Mouse (Mus musculus): Measurements from ENCODE around the gene Lpgat1. TPM values are rescaled to one million over a fixed set of nuclear protein-coding genes. Genes with fewer than 3 reads are reported as not detected.

Gene Lpgat1
- polyA plus RNA-seq, 1 experiment from 2014 or later: 31.0 TPM

GRCm38 (mm10) chr1:191723675-191724074 lies 6.0 kb downstream of the Lpgat1 start:
- peaks cover 4% of the 10 kb centered on the region for H3K36me3 ChIP-seq (ENCODE audit: control insufficient read depth, insufficient read depth, low read length)
- no peak overlapping the region for H3K4me2 ChIP-seq (ENCODE audit: low read length)
- no peaks in the 10 kb centered on the region for H3K9me3 ChIP-seq (replicated peaks; ENCODE audit: control insufficient read depth, low read length, poor library complexity, severe bottlenecking)
- ATAC-seq: no peak
- no peak overlapping the region for H3K27ac ChIP-seq (ENCODE audit: low read length)
- no peaks in the 10 kb centered on the region for H3K27me3 ChIP-seq (ENCODE audit: control insufficient read depth, insufficient read depth, low read depth, low read length)
- no peak overlapping the region for H3K9ac ChIP-seq (ENCODE audit: low read depth, low read length)
- peaks cover 33% of the 10 kb centered on the region for H3K4me1 ChIP-seq (ENCODE audit: control insufficient read depth, insufficient read depth, low read length)
- no peak overlapping the region for H3K4me3 ChIP-seq (ENCODE audit: low read depth, low read length)
- WGBS: 64% methylated on average over 6 of the region's 6 CpGs

GRCm38 (mm10) chr1:191724385-191725061 lies 6.9 kb downstream of the Lpgat1 start:
- no peak overlapping the region for H3K27ac ChIP-seq (ENCODE audit: low read length)
- peaks cover 4% of the 10 kb centered on the region for H3K36me3 ChIP-seq (ENCODE audit: control insufficient read depth, insufficient read depth, low read length)
- no peak for ATAC-seq
- H3K9me3 ChIP-seq (replicated peaks; ENCODE audit: control insufficient read depth, low read length, poor library complexity, severe bottlenecking): no peaks in the 10 kb centered on the region
- H3K4me3 ChIP-seq (ENCODE audit: low read depth, low read length): no peak overlapping the region
- H3K9ac ChIP-seq (ENCODE audit: low read depth, low read length): no peak overlapping the region
- H3K4me2 ChIP-seq (ENCODE audit: low read length): no peak overlapping the region
- H3K4me1 ChIP-seq (ENCODE audit: control insufficient read depth, insufficient read depth, low read length): peaks cover 33% of the 10 kb centered on the region
- no peaks in the 10 kb centered on the region for H3K27me3 ChIP-seq (ENCODE audit: control insufficient read depth, insufficient read depth, low read depth, low read length)
- WGBS: 83% methylated on average over 12 of the region's 12 CpGs

GRCm38 (mm10) chr1:191732623-191733022 lies 15.0 kb downstream of the Lpgat1 start:
- H3K27me3 ChIP-seq (ENCODE audit: control insufficient read depth, insufficient read depth, low read depth, low read length): no peaks in the 10 kb centered on the region
- no peak overlapping the region for H3K4me3 ChIP-seq (ENCODE audit: low read depth, low read length)
- H3K9ac ChIP-seq (ENCODE audit: low read depth, low read length): no peak overlapping the region
- H3K36me3 ChIP-seq (ENCODE audit: control insufficient read depth, insufficient read depth, low read length): peaks cover 2% of the 10 kb centered on the region; the same call in 1 of the 2 replicates
- H3K4me1 ChIP-seq (ENCODE audit: control insufficient read depth, insufficient read depth, low read length): peaks cover 2% of the 10 kb centered on the region; the same call in 1 of the 2 replicates
- H3K9me3 ChIP-seq (replicated peaks; ENCODE audit: control insufficient read depth, low read length, poor library complexity, severe bottlenecking): no peaks in the 10 kb centered on the region
- H3K27ac ChIP-seq (ENCODE audit: low read length): no peak overlapping the region
- no peak for ATAC-seq
- 91% methylated on average over 4 of the region's 4 CpGs for WGBS
- H3K4me2 ChIP-seq (ENCODE audit: low read length): no peak overlapping the region

GRCm38 (mm10) chr1:191733822-191734221 lies 16.2 kb downstream of the Lpgat1 start:
- Histone ChIP-seq H3K9ac (ENCODE audit: low read depth, low read length) (no peak overlapping the region), H3K9me3 (replicated peaks; ENCODE audit: control insufficient read depth, low read length, poor library complexity, severe bottlenecking) (no peaks in the 10 kb centered on the region), H3K36me3 (ENCODE audit: control insufficient read depth, insufficient read depth, low read length) (peaks cover 2% of the 10 kb centered on the region; the same call in 1 of the 2 replicates), H3K4me1 (ENCODE audit: control insufficient read depth, insufficient read depth, low read length) (peaks cover 2% of the 10 kb centered on the region; the same call in 1 of the 2 replicates), H3K4me3 (ENCODE audit: low read depth, low read length) (no peak overlapping the region), H3K27ac (ENCODE audit: low read length) (no peak overlapping the region), H3K27me3 (ENCODE audit: control insufficient read depth, insufficient read depth, low read depth, low read length) (no peaks in the 10 kb centered on the region), H3K4me2 (ENCODE audit: low read length) (no peak overlapping the region)
- no peak for ATAC-seq
- WGBS: 95% methylated on average over 4 of the region's 4 CpGs

GRCm38 (mm10) chr1:191736425-191736824 lies 18.8 kb downstream of the Lpgat1 start:
- H3K36me3 ChIP-seq (ENCODE audit: control insufficient read depth, insufficient read depth, low read length): peaks cover 2% of the 10 kb centered on the region
- H3K27ac ChIP-seq (ENCODE audit: low read length): no peak overlapping the region
- H3K27me3 ChIP-seq (ENCODE audit: control insufficient read depth, insufficient read depth, low read depth, low read length): no peaks in the 10 kb centered on the region
- no peak overlapping the region for H3K9ac ChIP-seq (ENCODE audit: low read depth, low read length)
- ATAC-seq: no peak
- H3K4me2 ChIP-seq (ENCODE audit: low read length): no peak overlapping the region
- H3K4me1 ChIP-seq (ENCODE audit: control insufficient read depth, insufficient read depth, low read length): peaks cover 2% of the 10 kb centered on the region; the same call in 1 of the 2 replicates
- H3K9me3 ChIP-seq (replicated peaks; ENCODE audit: control insufficient read depth, low read length, poor library complexity, severe bottlenecking): no peaks in the 10 kb centered on the region
- no peak overlapping the region for H3K4me3 ChIP-seq (ENCODE audit: low read depth, low read length)

- H3K36me3 ChIP-seq (ENCODE audit: control insufficient read depth, insufficient read depth, low read length): peaks cover 2% of the 10 kb centered on the region
- 87% methylated on average over 6 of the region's 6 CpGs for WGBS
Measured at GRCm38 (mm10) chr1:191737871-191738270, 20.2 kb downstream of the Lpgat1 start.

GRCm38 (mm10) chr1:191738726-191739125 lies 21.1 kb downstream of the Lpgat1 start:
- 90% methylated on average over 2 of the region's 2 CpGs for WGBS
- no peak for ATAC-seq
- H3K27ac ChIP-seq (ENCODE audit: low read length): no peak overlapping the region
- H3K9ac ChIP-seq (ENCODE audit: low read depth, low read length): no peak overlapping the region
- peaks cover 2% of the 10 kb centered on the region; the same call in 1 of the 2 replicates for H3K4me1 ChIP-seq (ENCODE audit: control insufficient read depth, insufficient read depth, low read length)
- H3K27me3 ChIP-seq (ENCODE audit: control insufficient read depth, insufficient read depth, low read depth, low read length): no peaks in the 10 kb centered on the region
- no peak overlapping the region for H3K4me3 ChIP-seq (ENCODE audit: low read depth, low read length)
- no peaks in the 10 kb centered on the region for H3K9me3 ChIP-seq (replicated peaks; ENCODE audit: control insufficient read depth, low read length, poor library complexity, severe bottlenecking)
- no peaks in the 10 kb centered on the region; the same call in 1 of the 2 replicates for H3K36me3 ChIP-seq (ENCODE audit: control insufficient read depth, insufficient read depth, low read length)
- H3K4me2 ChIP-seq (ENCODE audit: low read length): no peak overlapping the region

More at GRCm38 (mm10) chr1:191737871-191738270, 20.2 kb downstream of the Lpgat1 start:
- ATAC-seq: no peak
- Histone ChIP-seq H3K9me3 (replicated peaks; ENCODE audit: control insufficient read depth, low read length, poor library complexity, severe bottlenecking) (no peaks in the 10 kb centered on the region), H3K27me3 (ENCODE audit: control insufficient read depth, insufficient read depth, low read depth, low read length) (no peaks in the 10 kb centered on the region), H3K4me3 (ENCODE audit: low read depth, low read length) (no peak overlapping the region), H3K4me1 (ENCODE audit: control insufficient read depth, insufficient read depth, low read length) (peaks cover 2% of the 10 kb centered on the region; the same call in 1 of the 2 replicates), H3K27ac (ENCODE audit: low read length) (no peak overlapping the region), H3K4me2 (ENCODE audit: low read length) (no peak overlapping the region), H3K9ac (ENCODE audit: low read depth, low read length) (no peak overlapping the region)

- no peak overlapping the region for H3K27ac ChIP-seq (ENCODE audit: low read length)
- H3K9ac ChIP-seq (ENCODE audit: low read depth, low read length): no peak overlapping the region
- H3K36me3 ChIP-seq (ENCODE audit: control insufficient read depth, insufficient read depth, low read length): no peaks in the 10 kb centered on the region; the same call in 1 of the 2 replicates
- WGBS: 90% methylated on average over 6 of the region's 6 CpGs
- no peaks in the 10 kb centered on the region for H3K9me3 ChIP-seq (replicated peaks; ENCODE audit: control insufficient read depth, low read length, poor library complexity, severe bottlenecking)
- no peak overlapping the region for H3K4me2 ChIP-seq (ENCODE audit: low read length)
- H3K4me1 ChIP-seq (ENCODE audit: control insufficient read depth, insufficient read depth, low read length): peaks cover 2% of the 10 kb centered on the region; the same call in 1 of the 2 replicates
- no peak overlapping the region for H3K4me3 ChIP-seq (ENCODE audit: low read depth, low read length)
- H3K27me3 ChIP-seq (ENCODE audit: control insufficient read depth, insufficient read depth, low read depth, low read length): no peaks in the 10 kb centered on the region
- no peak for ATAC-seq
Measured at GRCm38 (mm10) chr1:191740587-191741361, 23.1 kb downstream of the Lpgat1 start.

GRCm38 (mm10) chr1:191741635-191742034 lies 24.0 kb downstream of the Lpgat1 start:
- no peaks in the 10 kb centered on the region; the same call in 1 of the 2 replicates for H3K36me3 ChIP-seq (ENCODE audit: control insufficient read depth, insufficient read depth, low read length)
- no peaks in the 10 kb centered on the region for H3K27me3 ChIP-seq (ENCODE audit: control insufficient read depth, insufficient read depth, low read depth, low read length)
- H3K4me1 ChIP-seq (ENCODE audit: control insufficient read depth, insufficient read depth, low read length): peaks cover under 1% of the 10 kb centered on the region; the same call in 1 of the 2 replicates
- no peak for ATAC-seq
- 85% methylated on average over 4 of the region's 4 CpGs for WGBS
- H3K27ac ChIP-seq (ENCODE audit: low read length): no peak overlapping the region
- H3K9me3 ChIP-seq (replicated peaks; ENCODE audit: control insufficient read depth, low read length, poor library complexity, severe bottlenecking): no peaks in the 10 kb centered on the region
- H3K4me3 ChIP-seq (ENCODE audit: low read depth, low read length): no peak overlapping the region
- H3K9ac ChIP-seq (ENCODE audit: low read depth, low read length): no peak overlapping the region
- H3K4me2 ChIP-seq (ENCODE audit: low read length): no peak overlapping the region

All from midbrain, embryonic 16.5 days (tissue).